Mouse (Mus musculus): ENCODE measurements around the gene D430042O09Rik.

D430042O09Rik gene

DNA sequence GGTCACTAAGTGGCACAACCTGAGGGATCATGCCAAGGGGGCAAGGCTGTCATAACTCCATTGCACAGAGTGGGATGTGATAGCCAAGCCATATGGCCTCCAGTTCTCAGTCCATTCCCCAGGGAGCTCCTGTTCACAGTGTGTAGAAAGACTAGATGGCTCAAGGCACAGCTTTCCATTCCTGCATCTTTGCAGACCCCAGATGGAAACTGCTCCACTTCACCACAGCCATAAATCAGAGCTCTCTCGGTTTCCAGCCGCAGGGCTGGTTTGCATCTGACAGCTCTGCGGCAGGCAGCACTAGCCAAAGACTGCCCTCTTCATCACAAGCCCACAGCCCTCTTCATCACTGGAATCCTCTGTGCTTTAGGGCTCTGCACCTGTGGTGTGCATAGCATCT is 108.0 kb downstream of the D430042O09Rik start:
- DNase-seq = no peak

DNA sequence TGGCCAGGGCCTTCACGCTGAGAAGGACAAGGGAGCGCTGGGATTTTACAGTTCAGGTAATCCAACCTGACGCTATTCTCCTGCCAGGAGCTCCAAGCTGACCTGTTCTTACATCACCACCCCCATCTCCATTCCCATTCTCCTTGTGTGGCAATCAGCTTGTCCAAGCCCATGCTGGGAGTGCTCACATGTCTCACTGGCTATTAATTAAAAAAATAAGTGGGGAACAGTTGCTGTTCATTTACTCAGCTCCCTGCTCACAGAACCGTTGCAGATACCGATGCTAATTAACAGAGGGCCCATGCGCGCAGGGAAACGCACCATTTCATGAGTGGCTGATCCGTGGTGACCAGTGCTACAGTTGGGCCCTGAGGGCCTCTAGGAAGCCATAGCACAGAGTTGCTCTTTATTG is 110.6 kb downstream of the D430042O09Rik start:
- DNase-seq = peak; percentile 80

DNA sequence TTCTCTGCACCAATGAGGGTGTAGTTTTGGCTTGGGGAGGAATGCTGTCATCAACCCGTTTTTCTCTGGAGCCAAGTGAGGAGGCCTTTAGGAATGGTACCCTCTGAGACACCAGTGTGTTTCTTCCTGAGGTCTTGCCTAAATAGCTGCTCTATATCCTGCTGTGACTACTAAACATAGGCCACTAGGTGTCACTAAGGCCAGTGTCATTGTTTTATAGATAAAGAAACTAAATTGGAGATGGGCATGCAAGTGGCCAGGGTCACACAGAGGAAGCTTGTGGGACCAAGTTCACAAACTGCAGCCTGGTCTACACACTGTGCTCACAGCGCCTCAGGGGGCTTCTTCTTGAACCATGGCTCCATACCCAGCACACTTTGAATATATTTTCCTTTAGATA is 112.5 kb downstream of the D430042O09Rik start:
- no peak for DNase-seq

DNA sequence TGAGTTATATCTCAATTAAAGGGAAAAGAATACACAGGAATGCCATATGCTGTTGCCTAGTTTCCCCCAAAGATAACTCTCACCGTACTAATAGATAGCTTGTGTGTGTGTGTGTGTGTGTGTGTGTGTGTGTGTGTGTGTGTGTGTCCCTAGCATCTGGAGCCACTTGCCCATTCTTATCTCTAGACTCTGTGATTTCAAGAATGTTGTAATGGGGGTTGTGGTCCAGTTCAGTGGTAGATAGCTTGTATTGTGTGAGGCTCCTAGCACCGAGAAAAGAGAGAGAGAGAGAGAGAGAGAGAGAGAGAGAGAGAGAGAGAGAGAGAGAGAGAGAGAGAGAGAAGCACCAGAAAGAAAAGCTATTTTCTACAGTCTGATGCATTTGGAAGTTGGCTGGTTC is 118.7 kb downstream of the D430042O09Rik start:
- no peak for DNase-seq

DNA sequence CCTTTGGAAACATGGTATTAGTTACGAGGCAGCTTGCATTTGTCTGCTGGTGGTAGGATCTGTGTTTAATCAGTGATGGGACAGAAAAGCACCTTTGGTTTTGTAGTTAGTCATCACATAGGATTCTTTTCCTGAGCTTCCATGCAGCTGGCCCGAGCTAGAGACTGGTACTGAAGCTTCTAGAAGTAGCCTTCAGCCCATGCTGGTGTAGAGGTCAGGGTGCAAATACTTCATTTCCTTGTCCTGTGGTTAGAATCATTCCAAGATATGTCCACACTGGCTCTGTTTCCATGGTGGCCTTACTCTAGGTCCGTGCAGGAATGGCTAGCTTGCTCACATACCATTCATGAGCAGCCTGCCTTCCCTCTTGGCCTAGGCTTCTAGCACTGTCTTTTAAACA is 119.2 kb downstream of the D430042O09Rik start:
- peak; percentile 35 for DNase-seq

DNA sequence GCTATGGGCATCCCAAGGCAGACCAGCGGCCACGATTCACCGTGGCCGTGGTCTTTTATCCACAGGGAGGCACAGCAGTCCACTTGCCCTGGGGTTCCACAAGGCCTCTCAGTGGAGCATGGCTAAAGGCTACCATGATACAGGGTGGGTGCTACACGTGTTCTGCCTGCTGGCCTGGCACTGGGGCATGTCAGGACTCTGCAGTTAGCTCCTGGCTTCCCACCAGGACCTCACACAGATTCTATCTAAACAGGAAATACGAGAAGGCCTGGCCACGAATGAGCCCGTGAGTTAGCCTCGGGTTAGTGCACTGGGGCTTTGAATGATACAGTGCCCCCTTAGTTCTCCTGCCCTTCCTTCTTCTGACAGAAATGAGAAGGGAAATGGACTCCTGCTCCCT is 119.7 kb downstream of the D430042O09Rik start:
- DNase-seq = peak; percentile 39

DNA sequence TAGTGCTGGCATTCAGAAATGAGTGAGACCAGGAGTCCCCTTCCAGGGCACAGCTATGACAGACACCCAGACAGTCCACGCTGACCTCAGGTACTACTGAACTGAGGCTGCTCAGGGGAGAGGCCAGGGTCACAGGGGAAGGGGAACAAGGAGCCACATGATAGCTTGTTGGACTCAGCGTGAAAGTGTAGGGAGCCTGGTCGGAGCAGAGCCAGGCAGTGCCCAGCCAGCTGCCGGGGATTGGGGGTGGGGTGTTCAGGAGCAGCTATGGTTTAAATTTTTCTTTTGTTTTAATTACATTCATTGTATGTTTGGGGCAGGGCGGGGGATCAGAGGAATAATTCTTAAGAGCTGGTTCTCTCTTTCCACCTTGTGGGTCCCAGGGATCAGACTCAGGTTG is 120.9 kb downstream of the D430042O09Rik start:
- no peak for DNase-seq

DNA sequence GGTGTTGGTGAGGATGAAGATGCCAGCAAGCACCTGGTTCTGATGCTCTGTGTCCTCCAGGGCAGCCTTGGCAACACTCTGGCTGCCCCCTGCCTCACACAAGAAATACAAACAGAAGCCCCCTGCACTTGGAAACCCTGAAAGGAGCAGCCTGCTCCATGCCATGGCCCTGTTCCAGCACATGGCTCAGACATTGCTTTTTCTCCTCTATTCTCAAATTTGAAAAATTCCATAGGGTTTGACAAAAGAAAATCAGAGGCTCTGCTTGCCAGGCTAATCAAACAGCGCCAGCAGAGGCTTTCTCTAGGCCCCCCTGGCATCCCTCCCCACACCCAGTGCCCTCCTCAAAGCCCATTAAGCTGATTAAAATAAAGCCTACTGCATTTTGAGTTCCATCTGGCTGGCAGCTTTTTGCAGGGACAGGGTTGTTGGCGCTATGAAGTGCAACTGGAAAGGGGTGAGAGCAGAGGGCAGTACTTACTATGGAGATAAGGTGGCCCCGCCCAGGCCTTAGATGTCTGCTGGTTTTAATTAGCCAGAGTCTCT is 121.5 kb downstream of the D430042O09Rik start:
- DNase-seq = no peak

DNA sequence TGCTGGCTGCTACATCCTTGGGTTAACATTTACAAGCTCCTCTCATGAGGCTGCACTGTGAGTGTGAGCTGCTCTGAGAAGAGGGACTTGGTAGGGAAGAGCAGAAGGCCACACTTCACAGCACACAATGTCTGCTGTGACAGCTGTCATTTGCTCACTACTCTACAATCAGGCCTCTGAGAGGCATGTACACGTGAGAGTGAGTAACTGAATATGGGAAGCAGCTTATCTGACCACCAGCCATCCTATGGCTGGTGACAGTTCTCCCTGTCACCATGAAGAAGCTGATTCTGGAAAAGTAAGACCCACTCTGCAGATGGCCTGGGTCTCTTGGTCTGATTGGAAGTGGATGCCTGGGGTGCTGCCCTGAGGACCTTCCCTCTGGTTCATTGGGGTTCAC is 125.1 kb downstream of the D430042O09Rik start:
- DNase-seq = no peak

DNA sequence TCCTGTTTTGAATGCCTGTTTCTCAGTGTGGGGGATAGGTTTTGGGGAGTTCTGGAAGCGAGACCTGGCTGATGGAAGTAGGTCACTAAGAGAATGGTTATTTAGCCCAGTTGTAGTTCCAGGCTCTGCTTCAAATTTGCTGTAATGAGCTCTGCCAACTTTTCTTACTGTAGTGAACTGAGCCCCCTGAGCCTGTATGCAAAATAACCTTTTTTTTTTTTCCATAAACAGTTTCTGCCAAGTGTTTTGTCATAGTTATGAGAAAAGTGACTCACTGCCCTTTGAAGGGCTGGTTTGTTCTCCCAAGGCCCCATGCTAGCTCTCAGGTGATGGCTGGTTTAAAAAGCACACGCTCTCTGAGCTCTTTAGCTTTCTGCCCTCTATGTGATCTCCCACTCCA is 125.8 kb downstream of the D430042O09Rik start:
- no peak for DNase-seq

DNA sequence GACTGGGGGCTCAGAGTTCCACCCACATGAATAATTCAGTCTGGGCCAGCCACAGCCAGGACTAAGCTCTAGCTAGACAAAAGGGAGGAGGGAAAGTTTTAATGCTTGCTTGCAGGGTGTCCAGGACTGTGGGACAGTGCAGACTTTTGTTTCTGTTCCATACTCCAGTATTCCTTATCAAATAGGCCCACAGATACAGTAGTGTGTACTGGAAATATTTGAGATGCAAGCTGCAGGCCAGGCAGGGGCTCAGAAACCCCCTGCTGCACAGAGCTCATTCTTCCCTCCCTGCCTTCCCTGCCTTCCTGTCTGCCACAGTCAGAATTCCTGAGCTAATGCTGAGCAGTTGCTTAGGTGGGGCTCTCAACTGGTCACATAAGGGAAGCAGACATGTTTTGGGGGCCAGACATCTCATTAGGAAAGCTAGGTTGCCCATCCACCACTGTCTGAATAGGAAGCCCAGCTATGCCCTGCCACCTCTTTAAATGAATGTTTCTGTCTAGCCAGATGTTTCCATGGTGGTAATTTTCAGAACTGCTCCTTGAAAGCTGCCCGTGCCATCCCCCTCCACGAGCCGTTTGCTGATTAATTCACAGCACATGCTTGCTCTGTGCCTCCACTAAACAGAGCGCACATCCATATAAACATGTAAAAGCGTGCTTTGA is 130.5 kb downstream of the D430042O09Rik start:
- DNase-seq = no peak

DNA sequence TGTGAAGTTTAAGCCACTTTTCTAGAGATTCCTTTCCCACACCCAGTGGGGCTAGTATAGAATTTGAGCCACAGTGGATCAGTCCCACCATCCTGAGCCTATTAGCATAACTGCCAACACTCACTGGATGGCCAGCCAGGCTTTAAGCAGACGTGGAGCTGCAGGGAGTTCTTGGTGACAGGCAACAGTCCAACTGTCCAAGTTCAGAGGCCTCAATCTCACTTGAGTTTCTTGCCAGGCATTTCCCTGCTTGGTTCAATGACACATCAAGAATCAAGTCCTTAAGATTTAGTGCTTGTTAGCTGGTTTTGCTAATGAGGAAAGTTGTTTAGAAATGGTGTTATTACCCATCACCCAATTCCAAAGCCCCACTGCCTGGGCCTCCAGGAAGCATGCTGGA is 137.9 kb downstream of the D430042O09Rik start:
- DNase-seq = no peak

DNA sequence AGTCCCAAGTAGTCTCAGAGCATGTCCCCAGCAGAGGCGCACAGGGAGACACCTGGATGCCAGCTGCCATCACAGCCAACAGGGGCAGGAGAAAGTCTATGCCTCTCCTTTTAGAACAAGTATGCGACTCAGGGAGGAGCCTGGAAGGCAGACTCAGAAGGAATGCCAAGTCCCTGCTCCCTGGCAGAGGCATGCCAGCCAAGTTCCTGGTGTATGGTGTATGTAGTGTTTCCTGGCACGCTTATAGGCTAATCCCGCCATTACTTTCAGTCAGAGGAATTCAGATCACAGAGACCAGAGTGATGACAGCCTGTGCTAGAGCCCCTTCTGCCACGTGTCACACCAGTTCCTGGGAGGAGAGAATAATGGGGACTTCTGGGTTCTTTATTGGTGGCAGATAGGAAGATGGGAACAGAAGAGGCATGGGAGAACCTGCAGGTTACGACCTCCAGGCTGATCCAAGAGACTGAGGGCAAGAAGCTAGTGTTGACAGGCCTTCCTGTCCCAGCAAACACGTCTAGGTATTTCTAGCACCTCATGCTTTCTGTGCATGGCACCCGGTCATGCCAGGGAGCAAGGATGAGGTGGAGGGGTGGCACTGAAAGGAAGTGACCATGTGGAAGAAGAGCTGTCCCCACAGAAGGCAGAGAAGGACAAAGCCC is 139.3 kb downstream of the D430042O09Rik start:
- peak; percentile 23 for DNase-seq

DNA sequence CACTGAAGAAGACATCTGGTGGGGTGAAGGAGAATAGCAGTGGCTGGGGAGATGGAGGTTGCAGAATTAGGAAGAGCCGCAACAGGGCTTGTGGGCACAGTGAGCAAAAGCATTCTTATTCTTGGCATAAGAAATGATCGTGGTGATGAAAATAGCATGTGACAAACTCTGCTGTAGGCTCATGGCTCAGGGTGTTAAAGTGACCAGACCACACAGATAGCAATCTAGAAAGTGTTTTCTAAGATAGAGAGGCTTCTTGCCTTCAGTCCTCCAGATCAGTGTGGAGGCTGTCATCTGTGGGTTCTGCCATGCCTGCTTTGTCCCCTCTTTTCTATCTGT is 139.8 kb downstream of the D430042O09Rik start:
- no peak for DNase-seq

DNA sequence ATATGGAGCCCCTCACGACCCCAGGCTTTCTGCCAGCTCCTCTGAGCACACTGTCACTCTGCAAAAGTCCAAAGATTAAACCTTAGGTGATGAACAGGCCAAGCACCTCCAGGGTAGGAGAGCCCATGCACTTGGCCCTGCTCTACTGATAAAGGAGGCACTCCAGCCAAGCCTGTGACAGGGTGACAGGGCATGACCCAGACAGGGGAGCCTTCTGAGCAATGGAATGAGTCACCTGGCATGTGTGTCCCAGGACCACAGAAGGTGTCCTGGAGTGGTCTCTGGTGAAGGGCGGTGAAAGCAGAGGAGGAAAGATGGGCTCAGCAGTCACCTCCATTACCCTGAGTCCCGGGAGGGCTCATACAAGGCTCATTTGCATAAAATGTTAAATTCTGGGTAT is 151.9 kb downstream of the D430042O09Rik start:
- no peak for DNase-seq

DNA sequence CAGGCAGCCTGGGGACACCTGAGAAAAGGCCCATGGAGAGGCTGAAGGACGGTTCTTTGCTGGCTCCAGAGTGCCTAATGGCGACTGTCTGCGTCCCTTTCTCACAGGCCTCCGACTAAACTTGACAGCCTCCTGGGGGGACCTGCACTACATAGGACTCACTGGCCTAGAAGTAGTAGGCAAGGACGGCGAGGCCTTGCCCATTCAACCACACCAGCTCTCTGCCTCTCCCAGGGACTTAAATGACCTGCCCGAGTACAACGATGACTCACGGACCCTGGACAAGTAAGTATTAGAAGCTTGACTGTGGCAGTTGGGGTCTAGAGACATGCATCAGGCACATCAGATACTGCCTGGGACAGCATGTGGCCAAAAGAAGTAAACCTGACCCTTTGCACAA is 152.7 kb downstream of the D430042O09Rik start:
- DNase-seq = no peak

DNA sequence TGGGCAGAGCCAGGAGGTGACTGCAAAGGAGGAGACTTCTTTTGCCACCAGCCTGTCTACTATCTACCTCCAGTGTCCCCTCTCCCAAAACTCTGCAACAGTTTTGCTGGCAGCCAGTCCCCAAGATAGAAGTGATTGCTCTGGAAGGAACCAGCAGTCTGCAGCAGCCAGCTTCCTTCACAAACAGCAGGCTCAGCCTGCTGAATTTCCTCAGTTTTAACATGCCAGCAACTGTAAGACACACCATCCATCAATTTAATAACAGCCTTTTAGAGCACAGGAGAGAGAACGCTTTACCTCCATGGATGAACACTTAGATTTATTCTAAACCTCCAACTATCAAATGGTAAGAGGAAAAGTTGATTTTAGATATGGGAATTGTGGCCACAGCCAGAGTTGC is 156.3 kb downstream of the D430042O09Rik start:
- no peak for DNase-seq

DNA sequence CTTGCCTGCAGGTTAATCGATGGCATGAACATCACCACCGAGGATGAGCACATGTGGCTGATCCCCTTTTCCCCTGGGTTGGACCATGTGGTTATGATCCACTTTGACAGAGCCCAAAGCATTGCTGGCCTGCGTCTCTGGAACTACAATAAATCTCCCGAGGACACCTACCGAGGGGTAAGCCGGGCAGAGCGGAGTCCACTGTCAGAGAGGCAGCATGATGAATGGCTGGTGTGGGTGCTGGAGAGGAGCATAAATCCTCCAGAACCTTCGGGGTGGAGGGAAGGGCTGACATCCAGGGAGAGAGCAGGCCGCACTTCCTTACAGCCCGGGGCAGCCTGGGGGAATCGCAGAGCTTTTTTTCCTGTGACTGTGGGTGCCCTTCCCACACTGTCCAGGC is 157.5 kb downstream of the D430042O09Rik start:
- DNase-seq = no peak

DNA sequence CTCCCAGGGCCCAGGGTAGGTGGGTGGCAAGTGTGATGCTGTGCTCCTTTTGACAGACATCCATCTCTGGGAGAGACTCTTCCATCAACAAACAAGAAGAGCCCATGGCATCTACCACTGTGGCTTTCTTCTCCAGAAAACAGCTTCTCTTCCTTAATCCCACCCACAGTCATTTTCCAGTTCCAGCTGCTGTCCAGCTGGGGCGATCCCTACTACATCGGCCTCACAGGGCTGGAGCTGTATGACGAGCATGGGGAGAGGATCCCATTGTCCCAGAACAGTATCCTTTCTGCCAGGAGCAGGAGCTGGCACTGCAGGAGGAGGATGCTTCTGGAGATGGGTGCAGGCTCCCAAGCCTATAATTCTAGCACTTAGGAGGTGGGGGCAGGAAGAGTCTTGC is 160.9 kb downstream of the D430042O09Rik start:
- DNase-seq = no peak

DNA sequence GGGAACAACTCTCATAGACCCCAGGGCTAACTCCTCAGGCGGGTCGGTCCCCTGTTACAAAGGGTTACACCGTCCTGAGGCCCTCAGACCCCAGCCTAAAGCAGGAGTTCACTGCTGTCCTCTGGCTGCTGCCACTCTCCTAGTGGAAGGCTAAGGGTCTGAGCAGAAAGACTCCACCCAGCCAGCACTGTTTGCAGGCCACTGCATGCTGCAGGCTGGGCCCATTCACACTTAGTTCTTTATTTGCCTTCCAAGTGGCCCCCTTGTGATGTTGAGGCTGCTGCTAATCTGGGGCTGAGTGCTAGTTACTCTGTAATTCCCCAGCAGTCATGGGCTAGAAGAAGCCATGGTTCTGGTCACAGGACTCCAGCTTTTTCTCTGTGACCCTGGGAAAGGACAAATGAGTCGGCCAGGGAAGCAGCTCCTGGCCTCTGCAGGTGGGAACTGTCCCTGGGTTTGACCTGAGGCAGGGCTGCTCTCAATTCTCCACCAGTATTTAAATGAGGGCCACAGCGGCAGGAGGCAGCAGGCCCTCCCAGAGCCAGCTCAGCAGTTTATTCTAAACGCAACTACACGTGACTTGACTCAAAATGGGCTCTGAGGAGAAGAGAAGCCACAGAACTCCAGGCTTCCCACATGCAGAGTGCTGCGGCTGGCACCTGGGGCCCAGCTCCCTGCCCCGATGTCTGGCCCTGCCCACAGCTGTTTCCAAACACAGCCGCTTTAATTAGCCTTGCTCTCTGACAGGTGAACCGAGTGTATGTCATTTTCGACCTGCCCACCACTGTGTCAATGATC is 163.9 kb downstream of the D430042O09Rik start:
- peak; percentile 44 for DNase-seq

DNA sequence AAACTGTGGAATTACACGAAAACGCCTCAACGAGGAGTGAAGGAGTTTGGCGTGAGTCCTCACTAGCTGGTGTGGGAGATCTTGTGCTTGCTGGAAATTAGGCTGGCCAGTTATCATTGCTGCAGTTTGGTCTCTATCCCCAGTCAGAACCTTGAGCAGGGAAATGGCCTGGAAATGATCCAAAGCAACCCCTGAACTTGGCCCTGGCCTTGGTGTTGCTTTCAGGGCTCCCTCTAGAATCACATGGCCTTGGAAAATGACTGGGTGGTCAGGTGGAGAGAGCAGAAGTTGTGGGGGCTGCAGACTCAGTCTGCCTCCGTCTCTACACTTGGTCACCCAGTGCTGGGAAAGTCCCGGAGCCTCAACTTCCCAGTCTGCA is 164.5 kb downstream of the D430042O09Rik start:
- no peak for DNase-seq

DNA sequence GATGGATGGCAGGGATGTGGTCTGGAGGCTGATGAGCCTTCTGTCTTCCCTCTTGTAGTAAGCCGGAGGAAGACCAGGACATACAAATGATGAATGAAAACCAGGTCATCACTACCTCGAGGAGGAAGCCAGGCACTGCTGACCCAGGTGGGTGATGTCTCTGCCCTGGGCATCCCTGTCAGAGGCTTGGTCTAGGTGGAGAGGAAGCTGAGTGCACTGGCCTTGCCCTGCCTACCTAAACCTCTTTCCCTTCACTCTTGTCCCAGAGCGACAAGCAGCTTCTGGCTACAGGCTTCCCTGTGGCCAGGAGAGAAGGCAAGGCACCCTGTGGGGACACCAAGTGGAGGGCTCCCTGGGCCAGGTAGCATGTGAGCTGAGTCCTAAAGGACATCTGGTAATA is 165.2 kb downstream of the D430042O09Rik start:
- no peak for DNase-seq

DNA sequence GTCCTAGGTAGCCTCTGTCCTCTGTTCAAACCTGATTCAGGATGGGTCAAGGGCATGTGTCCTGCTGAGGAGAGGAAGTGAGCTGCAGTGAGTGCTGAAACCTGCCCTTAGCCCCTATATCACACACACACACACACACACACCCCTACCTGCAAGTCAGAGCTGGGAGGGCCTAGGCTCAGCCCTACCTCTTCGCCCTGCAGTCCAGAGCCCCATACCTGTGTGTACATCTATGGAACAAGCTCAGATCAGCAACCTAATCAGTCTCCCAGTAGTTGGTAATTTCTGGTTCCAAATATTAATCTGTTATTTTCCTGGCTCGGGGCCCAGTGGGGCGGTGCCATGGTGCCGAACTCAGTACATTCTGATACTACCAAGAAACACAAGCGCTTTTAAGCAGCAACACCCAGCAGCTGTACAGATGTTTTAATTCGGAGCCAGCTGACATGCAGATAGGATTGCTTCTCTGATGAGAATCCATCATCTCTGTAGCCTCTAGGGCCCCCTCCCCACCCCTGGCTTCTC is 166.3 kb downstream of the D430042O09Rik start:
- DNase-seq = no peak

DNA sequence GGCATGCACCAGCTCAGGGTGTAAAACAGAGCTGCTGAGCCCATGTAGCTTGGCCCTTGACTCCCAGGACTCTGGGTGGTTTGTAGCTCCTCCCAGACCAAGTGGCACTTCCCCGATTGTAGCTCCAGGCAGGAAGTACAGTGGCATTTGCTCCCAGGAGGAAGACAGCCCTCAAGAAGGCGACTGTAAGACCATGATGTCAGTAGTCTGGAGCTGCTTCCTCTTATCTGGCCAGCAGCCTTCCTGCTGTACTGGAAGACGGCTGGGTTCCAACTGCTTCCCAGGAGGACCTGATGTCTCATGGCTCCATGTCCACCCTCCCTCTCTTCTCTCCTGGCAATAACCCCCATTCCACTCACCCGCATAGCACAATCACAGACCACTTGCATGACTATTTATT is 170.4 kb downstream of the D430042O09Rik start:
- no peak for DNase-seq
